Mouse (Mus musculus) limb, embryonic 11.5 days (tissue): ENCODE measurements around the gene Gm49721. TPM values are rescaled to one million over a fixed set of nuclear protein-coding genes. Genes with fewer than 3 reads are reported as not detected.
"Not testable (repeated sequence)": the region's sequence is repeated elsewhere in the genome, so short reads cannot be mapped to it uniquely, and the experiment has no call there.

Source experiments
- ATAC-seq: fragments of 200-750 bp; cut with Nextera tagmentation; 2 replicates; pipeline ENCODE4 v1.8.0; 2017; ENCODE audit warnings: low read depth; ENCODE audit not compliant: insufficient number of reproducible peaks, low FRiP score, low TSS enrichment
- DNase-seq: peaks from one replicate; pipeline ENCODE4 v3.0.0-alpha.2; 2015; ENCODE audit warnings: low spot score
- H3K27ac ChIP-seq: fragments of 300-500 bp; sonication (generic); replicated peaks from 2 replicates; pipeline ENCODE4 v1.5.1; 2014; ENCODE audit warnings: low read depth, mild to moderate bottlenecking, low read length
- H3K27me3 ChIP-seq: fragments of 300-500 bp; sonication (generic); 2 replicates; pipeline ENCODE4 v1.6.1; 2014; ENCODE audit warnings: mild to moderate bottlenecking, low read length, mixed read lengths; ENCODE audit not compliant: control insufficient read depth, insufficient read depth
- H3K36me3 ChIP-seq: fragments of 300-500 bp; sonication (generic); 2 replicates; pipeline ENCODE4 v1.6.1; 2014; ENCODE audit warnings: mild to moderate bottlenecking, low read length, moderate library complexity, mixed read lengths; ENCODE audit not compliant: control insufficient read depth, insufficient read depth
- H3K4me1 ChIP-seq: fragments of 300-500 bp; sonication (generic); 2 replicates; pipeline ENCODE4 v1.6.1; 2014; ENCODE audit warnings: low read length, mixed read lengths; ENCODE audit not compliant: control insufficient read depth, insufficient read depth
- H3K4me2 ChIP-seq: fragments of 300-500 bp; sonication (generic); 2 replicates; pipeline ENCODE4 v1.6.1; 2014; ENCODE audit warnings: low read depth, mild to moderate bottlenecking, moderate library complexity; ENCODE audit not compliant: severe bottlenecking
- H3K4me3 ChIP-seq: fragments of 300-500 bp; sonication (generic); 2 replicates; pipeline ENCODE4 v1.5.1; 2014; ENCODE audit warnings: low read depth, low read length
- H3K9ac ChIP-seq: fragments of 300-500 bp; sonication (generic); 2 replicates; pipeline ENCODE4 v1.6.1; 2014; ENCODE audit warnings: mild to moderate bottlenecking, low read length
- H3K9me3 ChIP-seq: fragments of 300-500 bp; sonication (generic); 2 replicates; pipeline ENCODE4 v1.6.1; 2016; ENCODE audit warnings: low read length; ENCODE audit not compliant: control insufficient read depth
- WGBS: fragments of 180-500 bp; shearing (Covaris S2); extraction: QIAGEN DNeasy Blood & Tissue Kit; methylation state at CpG from one replicate; pipeline ENCODE4 v1.1.7; 2014; 5-methylcytosine and 5-hydroxymethylcytosine counted together
- polyA plus RNA-seq: library from polyadenylated mRNA; unstranded; fragments of >200 nt; fragmentation: Nextera tagmentation; extraction: Ambion mirVana; gene quantifications from 2 replicates; pipeline ENCODE4 v1.2.1, GENCODE M21; 2014

Gene Gm49721
- polyA plus RNA-seq, 1 experiment from 2014 or later, result 0.09 TPM

- not testable (repeated sequence) for H3K9me3 ChIP-seq, H3K9ac ChIP-seq, H3K27ac ChIP-seq, DNase-seq, H3K36me3 ChIP-seq, H3K4me1 ChIP-seq, H3K4me3 ChIP-seq, H3K4me2 ChIP-seq, ATAC-seq, H3K27me3 ChIP-seq
- 85% methylated on average over 5 of the region's 6 CpGs for WGBS
These were observed 96.8 kb downstream of the Gm49721 start for GRCm38 (mm10) chr17:7075519-7075918.

GRCm38 (mm10) chr17:7079558-7079957 is 100.9 kb downstream of the Gm49721 start:
- H3K36me3 ChIP-seq, H3K9ac ChIP-seq, H3K4me1 ChIP-seq, DNase-seq, H3K4me2 ChIP-seq, ATAC-seq, H3K27me3 ChIP-seq, H3K9me3 ChIP-seq, H3K4me3 ChIP-seq, H3K27ac ChIP-seq: not testable (repeated sequence)
- 0% methylated on average over 1 of the region's 4 CpGs for WGBS

- not testable (repeated sequence) for H3K4me2 ChIP-seq, H3K36me3 ChIP-seq, H3K4me3 ChIP-seq, H3K27ac ChIP-seq, DNase-seq, ATAC-seq, H3K9me3 ChIP-seq, H3K4me1 ChIP-seq, H3K9ac ChIP-seq, H3K27me3 ChIP-seq
- WGBS, result no CpG with 5 or more reads among the region's 5 CpGs
These were observed 105.8 kb downstream of the Gm49721 start for GRCm38 (mm10) chr17:7084523-7084922.

GRCm38 (mm10) chr17:7085469-7086168 is 106.9 kb downstream of the Gm49721 start:
- not testable (repeated sequence) for H3K4me2 ChIP-seq, ATAC-seq, H3K36me3 ChIP-seq, H3K4me3 ChIP-seq, H3K27ac ChIP-seq, H3K9me3 ChIP-seq, DNase-seq, H3K27me3 ChIP-seq, H3K4me1 ChIP-seq, H3K9ac ChIP-seq
- WGBS, result no CpG with 5 or more reads among the region's 12 CpGs

GRCm38 (mm10) chr17:7086836-7087235 is 108.1 kb downstream of the Gm49721 start:
- not testable (repeated sequence) for H3K9ac ChIP-seq, DNase-seq, H3K36me3 ChIP-seq, H3K9me3 ChIP-seq, H3K27ac ChIP-seq, H3K27me3 ChIP-seq, H3K4me1 ChIP-seq, ATAC-seq, H3K4me3 ChIP-seq, H3K4me2 ChIP-seq
- 39% methylated on average over 6 of the region's 8 CpGs for WGBS

Other genes with a start within 250 kb of the Gm49721 start
- 25.6 and 26.9 TPM in 2 replicates for gene Ezr, start 196.1 kb upstream of the Gm49721 start, polyA plus RNA-seq
- gene Rsph3b, start 30.2 kb upstream of the Gm49721 start, polyA plus RNA-seq, result 38.6 and 41.9 TPM in 2 replicates
- gene Tagap1, start 17.7 kb upstream of the Gm49721 start, polyA plus RNA-seq, result 63.6 and 64.2 TPM in 2 replicates
- gene Rnaset2b, start 8.3 kb upstream of the Gm49721 start, polyA plus RNA-seq, result 144 and 161 TPM in 2 replicates
- not detected in 2 replicates for gene Gm1604a, start 46.7 kb downstream of the Gm49721 start, polyA plus RNA-seq
- gene Rps6ka2, start 191.2 kb downstream of the Gm49721 start, polyA plus RNA-seq, result 20.1 and 24.2 TPM in 2 replicates